Mouse (Mus musculus) testis, adult 2 months (tissue): ENCODE data around the gene Ifit1. TPM values are rescaled to one million over a fixed set of nuclear protein-coding genes. Genes with fewer than 3 reads are reported as not detected.

Experiments used
- H3K27ac ChIP-seq: fragments of 200-500 bp; 2 replicates; pipeline ENCODE4 v1.5.1; 2012; ENCODE audit warnings: low read depth, low read length; ENCODE audit not compliant: control insufficient read depth, insufficient read depth
- H3K27me3 ChIP-seq: fragments of 200-500 bp; 2 replicates; pipeline ENCODE4 v1.6.1; 2012; ENCODE audit warnings: mild to moderate bottlenecking, low read length, moderate library complexity; ENCODE audit not compliant: control insufficient read depth, insufficient read depth
- H3K36me3 ChIP-seq: fragments of 200-500 bp; 2 replicates; pipeline ENCODE4 v1.6.1; 2012; ENCODE audit warnings: mild to moderate bottlenecking, low read length; ENCODE audit not compliant: control insufficient read depth, insufficient read depth
- H3K4me1 ChIP-seq: fragments of 200-500 bp; 2 replicates; pipeline ENCODE4 v1.6.1; 2012; ENCODE audit warnings: low read length; ENCODE audit not compliant: control insufficient read depth, insufficient read depth
- H3K4me3 ChIP-seq: fragments of 200-500 bp; 2 replicates; pipeline ENCODE4 v1.5.1; 2012; ENCODE audit warnings: low read depth, mild to moderate bottlenecking, low read length, moderate library complexity, mixed read lengths; ENCODE audit not compliant: control insufficient read depth
- CTCF ChIP-seq: fragments of 200-500 bp; IDR thresholded peaks from 2 replicates; pipeline ENCODE4 v1.5.1; 2012; ENCODE audit warnings: low read depth, mild to moderate bottlenecking, inconsistent platforms, low read length, moderate library complexity; ENCODE audit not compliant: control insufficient read depth, insufficient read depth, insufficient replicate concordance
- POLR2A ChIP-seq: fragments of 200-500 bp; IDR thresholded peaks from 2 replicates; pipeline ENCODE4 v1.6.1; 2012; ENCODE audit warnings: low read depth, mild to moderate bottlenecking, inconsistent platforms, low read length, moderate library complexity; ENCODE audit not compliant: control insufficient read depth
- polyA plus RNA-seq: library from polyadenylated mRNA; depleted of rRNA; stranded (reverse); fragments of >200 nt; gene quantifications from 2 replicates; pipeline ENCODE4 v1.2.3, GENCODE M21; 2012; rRNA removed

Gene Ifit1
- polyA plus RNA-seq, 1 experiment, result 0.15 TPM

DNA sequence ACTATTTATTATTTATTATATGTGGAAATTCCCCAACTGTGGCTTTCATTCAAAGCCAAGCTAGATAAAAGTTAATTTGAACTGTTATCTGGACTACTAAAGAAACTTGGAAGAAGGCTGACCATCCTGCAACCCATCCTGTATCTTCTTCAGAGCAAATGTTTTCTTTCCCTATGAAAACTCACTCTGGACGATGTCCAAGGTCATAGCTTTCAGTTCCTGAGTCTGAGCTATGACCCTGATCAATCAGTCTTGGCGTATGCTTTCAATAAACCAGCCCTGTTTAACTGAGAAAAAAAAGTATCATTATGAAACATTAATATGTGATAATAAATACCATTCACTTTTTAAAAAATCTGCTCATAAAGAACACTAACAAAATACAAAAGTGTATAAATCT lies 56.8 kb downstream of the Ifit1 start:
- Histone ChIP-seq H3K36me3 (no peaks in the 10 kb centered on the region), H3K27me3 (no peaks in the 10 kb centered on the region), H3K4me1 (no peaks in the 10 kb centered on the region), H3K4me3 (no peak overlapping the region), H3K27ac (no peak overlapping the region)
- TF ChIP-seq CTCF (no peak), POLR2A (no peak)

DNA sequence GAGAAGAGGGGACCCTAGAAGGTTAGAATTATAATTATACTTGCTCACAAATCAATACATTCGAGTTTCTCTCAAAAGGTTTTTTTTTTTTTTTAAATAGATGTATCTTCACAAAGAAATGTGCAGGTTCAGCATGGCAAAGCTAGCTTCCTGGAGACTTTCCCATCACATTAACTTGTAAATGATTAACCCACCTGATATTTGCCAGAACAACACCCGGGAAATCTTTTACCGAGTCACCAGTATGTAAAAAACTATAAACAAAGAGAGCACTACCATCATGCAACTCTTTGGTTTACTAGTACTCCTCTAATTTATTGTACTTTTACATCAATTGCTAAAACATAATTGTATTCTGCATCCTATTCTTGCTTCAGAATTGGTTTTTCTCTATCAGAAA lies 57.8 kb downstream of the Ifit1 start:
- Histone ChIP-seq H3K4me1 (no peaks in the 10 kb centered on the region), H3K27ac (no peak overlapping the region), H3K4me3 (no peak overlapping the region), H3K36me3 (no peaks in the 10 kb centered on the region), H3K27me3 (no peaks in the 10 kb centered on the region)
- no peak for TF ChIP-seq CTCF
- TF ChIP-seq POLR2A, result no peak

DNA sequence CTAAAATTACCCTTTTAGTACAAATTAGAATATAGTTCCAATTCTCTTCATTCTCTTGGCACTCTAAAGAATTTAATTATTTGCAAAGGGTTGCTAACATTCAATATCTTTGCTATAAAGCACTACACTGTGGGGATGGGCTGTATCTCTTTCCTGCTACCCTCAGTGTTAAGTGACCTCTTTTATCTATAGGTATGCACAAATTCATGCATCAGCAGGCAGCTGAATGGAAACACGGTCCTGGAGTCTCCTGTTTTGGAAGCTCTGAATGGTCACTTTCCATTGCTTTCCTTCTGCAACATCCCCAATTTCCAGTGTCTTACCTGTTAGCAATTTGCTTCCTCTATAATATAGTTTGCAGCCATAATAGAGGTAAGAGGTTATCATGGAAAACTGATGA lies 58.2 kb downstream of the Ifit1 start:
- no peaks in the 10 kb centered on the region for H3K4me1 ChIP-seq
- H3K4me3 ChIP-seq, result no peak overlapping the region
- no peaks in the 10 kb centered on the region for H3K27me3 ChIP-seq
- H3K27ac ChIP-seq, result no peak overlapping the region
- no peaks in the 10 kb centered on the region for H3K36me3 ChIP-seq
- TF ChIP-seq CTCF (no peak), POLR2A (no peak)

DNA sequence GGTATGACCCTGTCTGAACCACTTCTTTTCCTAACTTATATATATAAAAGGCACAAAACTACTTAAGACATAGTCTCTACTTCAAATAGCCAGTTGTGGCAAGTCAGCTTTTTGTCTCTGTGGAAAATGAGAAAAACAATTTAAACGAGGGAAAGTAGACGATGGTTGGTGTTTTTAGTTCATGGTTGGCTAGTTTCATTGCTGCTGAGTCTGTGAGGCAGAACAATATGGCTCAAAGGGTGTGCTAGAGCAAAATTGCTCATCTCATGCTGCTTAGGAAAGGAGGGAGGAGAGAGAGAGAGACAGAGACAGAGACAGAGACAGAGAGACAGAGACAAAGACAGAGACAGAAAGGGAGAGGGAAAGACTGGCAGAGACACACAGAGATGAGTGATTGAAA lies 58.6 kb downstream of the Ifit1 start:
- Histone ChIP-seq H3K27ac (no peak overlapping the region), H3K4me1 (no peaks in the 10 kb centered on the region), H3K27me3 (no peaks in the 10 kb centered on the region), H3K36me3 (no peaks in the 10 kb centered on the region), H3K4me3 (no peak overlapping the region)
- TF ChIP-seq POLR2A (no peak), CTCF (no peak)

Other genes with a start within 250 kb of the Ifit1 start
- 0.35 and 11.4 TPM in 2 replicates for gene Ch25h, start 165.7 kb upstream of the Ifit1 start, polyA plus RNA-seq
- gene Lipa, start 113.4 kb upstream of the Ifit1 start, polyA plus RNA-seq, result 3.0 and 3.8 TPM in 2 replicates
- 0.05 and 0.14 TPM in 2 replicates for gene Ifit2, start 90.2 kb upstream of the Ifit1 start, polyA plus RNA-seq
- 0.30 and 0.37 TPM in 2 replicates for gene Ifit3, start 57.3 kb upstream of the Ifit1 start, polyA plus RNA-seq
- not detected in 2 replicates for gene Ifit1bl1, start 38.9 kb upstream of the Ifit1 start, polyA plus RNA-seq
- 0.14 TPM in 1 of 2 replicates, not detected in the other for gene Ifit3b, start 32.9 kb upstream of the Ifit1 start, polyA plus RNA-seq
- not detected in 2 replicates for gene Ifit1bl2, start 128 bp upstream of the Ifit1 start, polyA plus RNA-seq
- gene Slc16a12, start 106.4 kb downstream of the Ifit1 start, polyA plus RNA-seq, result 0.33 and 0.57 TPM in 2 replicates
- gene Pank1, start 238.6 kb downstream of the Ifit1 start, polyA plus RNA-seq, result 3.1 and 6.4 TPM in 2 replicates